Mouse (Mus musculus) gastrocnemius, postnatal 36 days (tissue): Measurements from ENCODE around the gene Cacng3. TPM values are rescaled to one million over a fixed set of nuclear protein-coding genes. Genes with fewer than 3 reads are reported as not detected.
A peak's percentile ranks its signal among the peaks of the same experiment; 100 is the strongest.

Source experiments
- DNase-seq, 2 experiments: peaks; one replicate each; pipeline ENCODE4 v3.0.0; 2022
- intact Hi-C: fragments of 180-260 bp; cut with DNase I; formaldehyde crosslinking; loops from one replicate; pipeline ENCODE4 v1.15.1; 2025
- total RNA-seq, 2 experiments: library from RNA; stranded (reverse); gene quantifications; 2 replicates each; pipeline ENCODE4 v1.2.3; 2021

Gene Cacng3
- total RNA-seq, 2 experiments from 2014 or later: not detected

GRCm38 (mm10) chr7:122716299-122716698 is 46.0 kb downstream of the Cacng3 start:
- no peak for DNase-seq
- intact Hi-C loops: no loop called here

GRCm38 (mm10) chr7:122718540-122718939 is 48.2 kb downstream of the Cacng3 start:
- intact Hi-C loops: no loop called here
- no peak for DNase-seq

GRCm38 (mm10) chr7:122723358-122723876 is 53.1 kb downstream of the Cacng3 start:
- intact Hi-C loops: no loop called here
- DNase-seq: no peak

- intact Hi-C loops: no loop called here
- DNase-seq: no peak
Measured at GRCm38 (mm10) chr7:122726376-122726775, 56.1 kb downstream of the Cacng3 start.

- no peak for DNase-seq
- intact Hi-C loops: no loop called here
Measured at GRCm38 (mm10) chr7:122728186-122728585, 57.9 kb downstream of the Cacng3 start.

- DNase-seq: no peak
- intact Hi-C loops: no loop called here
Measured at GRCm38 (mm10) chr7:122728846-122729245, 58.6 kb downstream of the Cacng3 start.

- no peak for DNase-seq
- intact Hi-C loops: no loop called here
Measured at GRCm38 (mm10) chr7:122735323-122735722, 65.0 kb downstream of the Cacng3 start.

- DNase-seq: no peak
- intact Hi-C loops: no loop called here
Measured at GRCm38 (mm10) chr7:122738541-122738940, 68.2 kb downstream of the Cacng3 start.

- no peak for DNase-seq
- intact Hi-C loops: no loop called here
Measured at GRCm38 (mm10) chr7:122740663-122741062, 70.4 kb downstream of the Cacng3 start.

- intact Hi-C loops: no loop called here
- DNase-seq: no peak
Measured at GRCm38 (mm10) chr7:122755920-122756603, 85.8 kb downstream of the Cacng3 start.

GRCm38 (mm10) chr7:122758645-122759044 is 88.4 kb downstream of the Cacng3 start:
- intact Hi-C loops: no loop called here
- DNase-seq: no peak

- no peak for DNase-seq
- intact Hi-C loops: no loop called here
Measured at GRCm38 (mm10) chr7:122764506-122764905, 94.2 kb downstream of the Cacng3 start.

GRCm38 (mm10) chr7:122768292-122769020 is 98.2 kb downstream of the Cacng3 start:
- no peak for DNase-seq
- intact Hi-C loops: no loop called here

- intact Hi-C loops: no loop called here
- no peak for DNase-seq
Measured at GRCm38 (mm10) chr7:122779601-122780000, 109.3 kb downstream of the Cacng3 start.

- DNase-seq: no peak
Measured at GRCm38 (mm10) chr7:122789929-122790328, 119.6 kb downstream of the Cacng3 start.

GRCm38 (mm10) chr7:122793655-122794346 is 123.5 kb downstream of the Cacng3 start:
- DNase-seq: no peak
- intact Hi-C loops: no loop called here

More at GRCm38 (mm10) chr7:122789929-122790328, 119.6 kb downstream of the Cacng3 start:
- intact Hi-C loops: no loop called here

- intact Hi-C loops: no loop called here
- DNase-seq: no peak
Measured at GRCm38 (mm10) chr7:122795140-122795539, 124.8 kb downstream of the Cacng3 start.

GRCm38 (mm10) chr7:122800821-122801220 is 130.5 kb downstream of the Cacng3 start:
- no peak for DNase-seq
- intact Hi-C loops: no loop called here

- intact Hi-C loops: no loop called here
- DNase-seq: peak; percentile 20 to 25
Measured at GRCm38 (mm10) chr7:122803839-122804496, 133.7 kb downstream of the Cacng3 start.

- no peak for DNase-seq
- intact Hi-C loops: no loop called here
Measured at GRCm38 (mm10) chr7:122806531-122806930, 136.2 kb downstream of the Cacng3 start.

GRCm38 (mm10) chr7:122813724-122814123 is 143.4 kb downstream of the Cacng3 start:
- no peak for DNase-seq
- intact Hi-C loops: no loop called here
